14 mouse cellular contexts compared by ENCODE assay signal in genomic region chr17:87109504-87109903, GRCm38 (mm10). TPM values are rescaled to one million over a fixed set of nuclear protein-coding genes. Genes with fewer than 3 reads are reported as not detected.
A peak's percentile ranks its signal among the peaks of the same experiment; 100 is the strongest.
DNase-seq lines count a peak whose midpoint lies in the region; ATAC-seq and TF ChIP-seq lines count a peak whose summit lies in the region.
"Had no signal": no experiment of that assay in that cellular context is flagged by ENCODE, and none has a peak within 500 bp of the region (broad histone marks: within the 10 kb centered on the region; RNA-seq: fewer than 3 reads in every experiment).

No protein-coding gene starts in this region.

- H3K79me2 ChIP-seq in myocyte (ENCODE audit: control insufficient read depth, insufficient read depth) = peaks cover 67% of the 10 kb centered on the region

- H3K9me3 ChIP-seq in forebrain, embryonic 16.5 days (ENCODE audit: control insufficient read depth, low read length) = no peaks in the 10 kb centered on the region
- H3K9me3 ChIP-seq in forebrain, embryonic 12.5 days = no peaks in the 10 kb centered on the region
- H3K9me3 ChIP-seq in hindbrain, embryonic 13.5 days = no peaks in the 10 kb centered on the region
- H3K9me3 ChIP-seq in hindbrain, embryonic 10.5 days = no peaks in the 10 kb centered on the region
- H3K9me3 ChIP-seq in midbrain, postnatal 0 days (ENCODE audit: low read length) = no peaks in the 10 kb centered on the region
- H3K9me3 ChIP-seq in midbrain, embryonic 13.5 days = 0 out of 2 replicates have a peak, but pooled peaks cover under 1% of the 10 kb centered on the region
- H3K9me3 ChIP-seq: limb, embryonic 13.5 days had no signal

- ATAC-seq in forebrain, embryonic 16.5 days = no peak
- ATAC-seq in forebrain, embryonic 12.5 days (ENCODE audit: low FRiP score) = no peak
- ATAC-seq in hindbrain, embryonic 13.5 days (ENCODE audit: low FRiP score) = no peak
- no peak for ATAC-seq in midbrain, postnatal 0 days (ENCODE audit: low FRiP score)
- ATAC-seq in midbrain, embryonic 13.5 days = no peak
- no peak for ATAC-seq in CD4-positive, CD25-positive, alpha-beta regulatory T cell, adult 4 months
- ATAC-seq: intestine, embryonic 16.5 days had no signal

- H3K4me1 ChIP-seq in forebrain, embryonic 16.5 days (replicated peaks; ENCODE audit: control insufficient read depth, insufficient read depth, low read length) = peaks cover 14% of the 10 kb centered on the region
- H3K4me1 ChIP-seq in forebrain, embryonic 12.5 days = peaks cover 22% of the 10 kb centered on the region
- H3K4me1 ChIP-seq in hindbrain, embryonic 13.5 days (replicated peaks) = peaks cover 29% of the 10 kb centered on the region
- H3K4me1 ChIP-seq in hindbrain, embryonic 10.5 days (replicated peaks) = peaks cover 24% of the 10 kb centered on the region
- H3K4me1 ChIP-seq in midbrain, postnatal 0 days (ENCODE audit: insufficient read depth, low read length) = no peaks in the 10 kb centered on the region; the same call in 1 of the 2 replicates
- H3K4me1 ChIP-seq in midbrain, embryonic 13.5 days (replicated peaks) = peaks cover 22% of the 10 kb centered on the region

- no peak for TF ChIP-seq POLR2A in myocyte (IDR thresholded peaks at IDR 0.05; ENCODE audit: insufficient read length, low read depth)

- peak overlapping the region; percentile 5; the same call in 1 of the 2 replicates for H3K4me2 ChIP-seq in forebrain, embryonic 16.5 days (ENCODE audit: low read length)
- H3K4me2 ChIP-seq in forebrain, embryonic 12.5 days = no peak overlapping the region
- peak overlapping the region; percentile 69 for H3K4me2 ChIP-seq in hindbrain, embryonic 13.5 days
- peak overlapping the region; percentile 72 for H3K4me2 ChIP-seq in midbrain, postnatal 0 days (ENCODE audit: low read depth, low read length, poor library complexity, severe bottlenecking)
- H3K4me2 ChIP-seq in midbrain, embryonic 13.5 days (replicated peaks) = no peak overlapping the region
- peak overlapping the region; percentile 93 for H3K4me2 ChIP-seq in myocyte (ENCODE audit: low read depth)

- no peaks in the 10 kb centered on the region for H3K36me3 ChIP-seq in forebrain, embryonic 16.5 days (ENCODE audit: control insufficient read depth, insufficient read depth)
- no peaks in the 10 kb centered on the region for H3K36me3 ChIP-seq in forebrain, embryonic 12.5 days (replicated peaks)
- no peaks in the 10 kb centered on the region for H3K36me3 ChIP-seq in hindbrain, embryonic 13.5 days
- H3K36me3 ChIP-seq in hindbrain, embryonic 10.5 days = no peaks in the 10 kb centered on the region
- no peaks in the 10 kb centered on the region for H3K36me3 ChIP-seq in midbrain, postnatal 0 days (ENCODE audit: insufficient read depth, low read length)
- no peaks in the 10 kb centered on the region for H3K36me3 ChIP-seq in midbrain, embryonic 13.5 days
- no peaks in the 10 kb centered on the region for H3K36me3 ChIP-seq in myocyte (ENCODE audit: control insufficient read depth, insufficient read depth)
- H3K36me3 ChIP-seq: limb, embryonic 13.5 days had no signal

- H3K27ac ChIP-seq in forebrain, embryonic 16.5 days (ENCODE audit: low read length) = no peak overlapping the region
- no peak overlapping the region for H3K27ac ChIP-seq in forebrain, embryonic 12.5 days
- no peak overlapping the region for H3K27ac ChIP-seq in hindbrain, embryonic 13.5 days
- no peak overlapping the region for H3K27ac ChIP-seq in hindbrain, embryonic 10.5 days
- no peak overlapping the region for H3K27ac ChIP-seq in midbrain, postnatal 0 days (ENCODE audit: low read depth, low read length)
- H3K27ac ChIP-seq in midbrain, embryonic 13.5 days = no peak overlapping the region
- H3K27ac ChIP-seq: limb, embryonic 13.5 days had no signal

- 84% methylated on average over 7 of the region's 7 CpGs for WGBS in forebrain, embryonic 16.5 days
- 85% methylated on average over 7 of the region's 7 CpGs for WGBS in forebrain, embryonic 12.5 days
- 83% methylated on average over 7 of the region's 7 CpGs for WGBS in hindbrain, embryonic 13.5 days
- 85% methylated on average over 7 of the region's 7 CpGs for WGBS in hindbrain, embryonic 10.5 days
- WGBS in midbrain, postnatal 0 days = 91% methylated on average over 7 of the region's 7 CpGs
- 86% methylated on average over 7 of the region's 7 CpGs for WGBS in midbrain, embryonic 13.5 days

- H3K9ac ChIP-seq in forebrain, embryonic 16.5 days (replicated peaks; ENCODE audit: low read depth, low read length) = no peak overlapping the region
- H3K9ac ChIP-seq in forebrain, embryonic 12.5 days = no peak overlapping the region
- no peak overlapping the region for H3K9ac ChIP-seq in hindbrain, embryonic 13.5 days
- no peak overlapping the region for H3K9ac ChIP-seq in midbrain, postnatal 0 days (replicated peaks; ENCODE audit: low read length, poor library complexity, severe bottlenecking)
- no peak overlapping the region for H3K9ac ChIP-seq in midbrain, embryonic 13.5 days (replicated peaks)
- H3K9ac ChIP-seq: limb, embryonic 13.5 days had no signal

- no peak overlapping the region for H3ac ChIP-seq in myocyte (ENCODE audit: control insufficient read depth, insufficient read length)

- no peak for DNase-seq in hindbrain, embryonic 10.5 days (ENCODE audit: low spot score)
- no peak for DNase-seq in midbrain, postnatal 0 days (ENCODE audit: low spot score)
- DNase-seq: cerebellum, adult 11-12 months; lung, adult 18-20 months; lung, postnatal 4 days; thymus, adult 18-20 months had no signal

- H3K27me3 ChIP-seq in forebrain, embryonic 16.5 days (replicated peaks; ENCODE audit: control insufficient read depth, insufficient read depth, low read length) = no peaks in the 10 kb centered on the region
- H3K27me3 ChIP-seq in forebrain, embryonic 12.5 days = no peaks in the 10 kb centered on the region
- H3K27me3 ChIP-seq in hindbrain, embryonic 13.5 days = no peaks in the 10 kb centered on the region
- no peaks in the 10 kb centered on the region for H3K27me3 ChIP-seq in hindbrain, embryonic 10.5 days (ENCODE audit: insufficient read depth, poor library complexity, severe bottlenecking)
- no peaks in the 10 kb centered on the region for H3K27me3 ChIP-seq in midbrain, postnatal 0 days (ENCODE audit: insufficient read depth, low read length)
- H3K27me3 ChIP-seq in midbrain, embryonic 13.5 days = no peaks in the 10 kb centered on the region
- H3K27me3 ChIP-seq in myocyte (ENCODE audit: control insufficient read depth, insufficient read depth, insufficient read length) = no peaks in the 10 kb centered on the region
- H3K27me3 ChIP-seq: limb, embryonic 13.5 days had no signal

- TF ChIP-seq CTCF in midbrain, postnatal 0 days (IDR thresholded peaks at IDR 0.05) = no peak

- H3K4me3 ChIP-seq in forebrain, embryonic 16.5 days (replicated peaks; ENCODE audit: low read length) = no peak overlapping the region
- no peak overlapping the region for H3K4me3 ChIP-seq in forebrain, embryonic 12.5 days (replicated peaks)
- no peak overlapping the region for H3K4me3 ChIP-seq in hindbrain, embryonic 13.5 days
- H3K4me3 ChIP-seq in hindbrain, embryonic 10.5 days = no peak overlapping the region
- H3K4me3 ChIP-seq in midbrain, postnatal 0 days (ENCODE audit: low read depth, low read length) = peak overlapping the region; percentile 68; the same call in 1 of the 2 replicates
- no peak overlapping the region for H3K4me3 ChIP-seq in midbrain, embryonic 13.5 days (replicated peaks)
- H3K4me3 ChIP-seq in myocyte = peak overlapping the region; percentile 44

TF ChIP-seq in myocyte, 11 proteins besides CTCF, POLR2A, EP300 and RAD21:
- TF ChIP-seq MYOD1 (IDR thresholded peaks at IDR 0.05; ENCODE audit: control insufficient read depth in 1 of 3, insufficient read length in 2 of 3, low read depth in 2 of 3) (no peak), USF1 (IDR thresholded peaks at IDR 0.05; ENCODE audit: low read depth) (no peak), SRF (IDR thresholded peaks at IDR 0.05; ENCODE audit: control insufficient read depth, insufficient read length, low read depth) (no peak), REST (IDR thresholded peaks at IDR 0.05; ENCODE audit: insufficient read depth, insufficient read length) (no peak), POLR2AphosphoS2 (IDR thresholded peaks at IDR 0.05; ENCODE audit: insufficient read length, low read depth) (no peak), MYOG (IDR thresholded peaks at IDR 0.05; ENCODE audit: control insufficient read depth in 1 of 3, insufficient read depth in 1 of 3, insufficient read length in 2 of 3, low read depth in 2 of 3) (no peak), E2F4 (IDR thresholded peaks at IDR 0.05; ENCODE audit: insufficient read depth) (no peak), TCF3 (IDR thresholded peaks at IDR 0.05; ENCODE audit: insufficient read length, low read depth) (no peak), CEBPB (IDR thresholded peaks at IDR 0.05; ENCODE audit: insufficient read depth, poor library complexity, severe bottlenecking) (no peak), TCF12 (IDR thresholded peaks at IDR 0.05; ENCODE audit: insufficient read depth, poor library complexity, severe bottlenecking) (no peak)

RNA-seq across cellular contexts. Expression of gene Socs5, which starts 2.0 kb away (rescaled TPM):
- polyA plus RNA-seq in forebrain, embryonic 16.5 days (2015; fragmentation: Nextera tagmentation; extraction: Ambion mirVana) = 11.7 and 12.6 TPM in 2 replicates
- 11.6 and 12.8 TPM in 2 replicates for polyA plus RNA-seq in forebrain, embryonic 12.5 days (2016; fragmentation: Nextera tagmentation; extraction: Ambion mirVana)
- 13.0 and 13.3 TPM in 2 replicates for polyA plus RNA-seq in hindbrain, embryonic 13.5 days (2015; fragmentation: Nextera tagmentation; extraction: Ambion mirVana)
- 7.5 and 8.8 TPM in 2 replicates for polyA plus RNA-seq in hindbrain, embryonic 10.5 days (2016; fragmentation: Nextera tagmentation; extraction: Ambion mirVana)
- 21.3 and 27.0 TPM in 2 replicates for total RNA-seq in midbrain, postnatal 0 days (2014; rRNA removed)
- polyA plus RNA-seq in midbrain, postnatal 0 days (2015; fragmentation: Nextera tagmentation; extraction: Ambion mirVana) = 13.0 and 13.1 TPM in 2 replicates
- 10.0 and 10.9 TPM in 2 replicates for polyA plus RNA-seq in midbrain, embryonic 13.5 days (2015; fragmentation: Nextera tagmentation; extraction: Ambion mirVana)
- polyA plus RNA-seq in myocyte (2012; fragmentation: generic; extraction: Trizol) = 14.0 TPM
- 1 to 10 TPM; 8.7 to 9.3 TPM for polyA plus RNA-seq in CD4-positive, CD25-positive, alpha-beta regulatory T cell, adult 4 months (2017; shearing (Covaris generic))

Comparison
In these comparisons a context has a peak if more than half of its experiments do, and no peak if none do; other contexts are left out.
1. H3K4me2 ChIP-seq: peak in forebrain, embryonic 16.5 days (single experiment), hindbrain, embryonic 13.5 days (single experiment), midbrain, postnatal 0 days (single experiment) and myocyte (single experiment); none in forebrain, embryonic 12.5 days (single experiment) and midbrain, embryonic 13.5 days (single experiment).
2. H3K4me3 ChIP-seq: peak in midbrain, postnatal 0 days (single experiment) and myocyte (single experiment); none in forebrain, embryonic 16.5 days (single experiment), forebrain, embryonic 12.5 days (single experiment), hindbrain, embryonic 13.5 days (single experiment), hindbrain, embryonic 10.5 days (single experiment) and midbrain, embryonic 13.5 days (single experiment).